Mouse (Mus musculus) CH12.LX (cell line): ENCODE results near the gene Ubxn4. TPM values are rescaled to one million over a fixed set of nuclear protein-coding genes. Genes with fewer than 3 reads are reported as not detected.

Experiments used
- DNase-seq: peaks from one replicate; pipeline ENCODE4 v3.0.0-alpha.2; 2013; ENCODE audit errors: extremely low read depth
- H3K27ac ChIP-seq: 2 replicates; pipeline ENCODE4 v1.5.1; 2012; ENCODE audit warnings: low read depth, mild to moderate bottlenecking, control low read depth, moderate library complexity; ENCODE audit not compliant: insufficient read depth
- H3K27me3 ChIP-seq: replicated peaks from 2 replicates; pipeline ENCODE3; 2012; ENCODE audit warnings: inconsistent platforms
- H3K36me3 ChIP-seq, 2 experiments: replicated peaks in 1 of 2; 2 replicates each; pipeline versions ENCODE3 to v1.6.1; 2012; ENCODE audit warnings: inconsistent platforms in 1 of 2, low read length in 1 of 2, mild to moderate bottlenecking in 1 of 2, mixed read lengths in 1 of 2, moderate library complexity in 1 of 2; ENCODE audit not compliant: control insufficient read depth in 1 of 2, insufficient read depth in 1 of 2
- H3K4me1 ChIP-seq, 2 experiments: 2 replicates each; pipeline ENCODE4 v1.6.1; 2012; ENCODE audit warnings: inconsistent platforms in 1 of 2, moderate library complexity in 1 of 2; ENCODE audit not compliant: insufficient read depth in 2 of 2, control insufficient read depth in 1 of 2
- H3K4me2 ChIP-seq: 2 replicates; pipeline ENCODE4 v1.6.1; 2012; ENCODE audit warnings: low read depth, mild to moderate bottlenecking, control low read depth; ENCODE audit not compliant: poor library complexity, insufficient read depth, severe bottlenecking
- H3K4me3 ChIP-seq, 3 experiments: fragments of 150-350 bp in 1 of 3; sonication (generic) in 1 of 3; replicated peaks in 1 of 3; 2 replicates each; pipeline versions ENCODE3 to v1.5.1; 2011 to 2012; ENCODE audit warnings: low read depth in 2 of 3, low read length in 2 of 3, mild to moderate bottlenecking in 2 of 3, moderate library complexity in 2 of 3, control low read depth in 1 of 3, improper control_type of control experiment in 1 of 3, inconsistent platforms in 1 of 3, mixed read lengths in 1 of 3; ENCODE audit not compliant: poor library complexity in 1 of 3
- H3K79me2 ChIP-seq: replicated peaks from 2 replicates; pipeline ENCODE4 v1.6.1; 2012; ENCODE audit warnings: mild to moderate bottlenecking, moderate library complexity; ENCODE audit not compliant: control insufficient read depth, poor library complexity, insufficient read depth, severe bottlenecking; ENCODE audit errors: extremely low read depth
- H3K9ac ChIP-seq: 2 replicates; pipeline ENCODE4 v1.6.1; 2012; ENCODE audit warnings: low read depth, mild to moderate bottlenecking, control low read depth, moderate library complexity; ENCODE audit not compliant: insufficient read depth
- H3K9me3 ChIP-seq: replicated peaks from 2 replicates; pipeline ENCODE3; 2012; ENCODE audit warnings: low read length, inconsistent platforms, mixed read lengths
- BHLHE40 ChIP-seq: IDR thresholded peaks from 2 replicates; pipeline ENCODE4 v1.6.1; 2011; ENCODE audit warnings: mild to moderate bottlenecking, low read depth, low read length, improper control_type of control experiment
- CHD2 ChIP-seq: IDR thresholded peaks from 2 replicates; pipeline ENCODE4 v1.6.1; 2011; ENCODE audit warnings: low read length, improper control_type of control experiment
- E2F4 ChIP-seq: IDR thresholded peaks from 2 replicates; pipeline ENCODE4 v1.6.1; 2011; ENCODE audit warnings: low read depth, low read length, improper control_type of control experiment; ENCODE audit not compliant: insufficient replicate concordance
- EP300 ChIP-seq: IDR thresholded peaks from 2 replicates; pipeline ENCODE4 v1.6.1; 2011; ENCODE audit warnings: low read length, improper control_type of control experiment
- ETS1 ChIP-seq: conservative IDR thresholded peaks from 2 replicates; pipeline ENCODE4 v1.6.1; 2012; ENCODE audit warnings: low read depth, mild to moderate bottlenecking, inconsistent platforms, low read length, improper control_type of control experiment, moderate library complexity
- IRF4 ChIP-seq: IDR thresholded peaks from 2 replicates; pipeline ENCODE4 v1.6.1; 2014; ENCODE audit warnings: low read depth, mild to moderate bottlenecking, inconsistent platforms, low read length, improper control_type of control experiment
- KAT2A ChIP-seq: IDR thresholded peaks from 2 replicates; pipeline ENCODE4 v1.6.1; 2012; ENCODE audit warnings: low read length, improper control_type of control experiment, inconsistent platforms; ENCODE audit not compliant: insufficient replicate concordance
- MAFK ChIP-seq: IDR thresholded peaks from 2 replicates; pipeline ENCODE4 v1.6.1; 2011; ENCODE audit warnings: low read length, improper control_type of control experiment; ENCODE audit not compliant: insufficient replicate concordance
- MAX ChIP-seq: IDR thresholded peaks from 2 replicates; pipeline ENCODE4 v1.6.1; 2011; ENCODE audit warnings: low read length, improper control_type of control experiment
- MYC ChIP-seq: IDR thresholded peaks from 2 replicates; pipeline ENCODE4 v1.6.1; 2011; ENCODE audit warnings: low read depth, mild to moderate bottlenecking, improper control_type of control experiment, low read length
- PAX5 ChIP-seq: IDR thresholded peaks from 2 replicates; pipeline ENCODE4 v1.6.1; 2012; ENCODE audit warnings: low read length, inconsistent platforms, mixed read lengths
- POLR2AphosphoS2 ChIP-seq: IDR thresholded peaks from 2 replicates; pipeline ENCODE4 v1.6.1; 2011; ENCODE audit warnings: low read depth, low read length, improper control_type of control experiment
- RAD21 ChIP-seq: IDR thresholded peaks from 2 replicates; pipeline ENCODE4 v1.6.1; 2011; ENCODE audit warnings: low read depth, mild to moderate bottlenecking, low read length, improper control_type of control experiment, moderate library complexity
- RCOR1 ChIP-seq: conservative IDR thresholded peaks from 2 replicates; pipeline ENCODE4 v1.6.1; 2012; ENCODE audit warnings: low read depth, mild to moderate bottlenecking, inconsistent platforms, low read length, improper control_type of control experiment
- SIN3A ChIP-seq: IDR thresholded peaks from 2 replicates; pipeline ENCODE4 v1.6.1; 2012; ENCODE audit warnings: low read length, improper control_type of control experiment, inconsistent platforms
- UBTF ChIP-seq: IDR thresholded peaks from 2 replicates; pipeline ENCODE4 v1.6.1; 2012; ENCODE audit warnings: low read depth, mild to moderate bottlenecking, inconsistent platforms, low read length, improper control_type of control experiment, moderate library complexity
- USF1 ChIP-seq: IDR thresholded peaks from 2 replicates; pipeline ENCODE4 v1.6.1; 2014; ENCODE audit warnings: low read depth, mild to moderate bottlenecking, inconsistent platforms, low read length, improper control_type of control experiment
- ZKSCAN1 ChIP-seq: IDR thresholded peaks from 2 replicates; pipeline ENCODE4 v1.6.1; 2012; ENCODE audit warnings: low read depth, inconsistent platforms, low read length, improper control_type of control experiment, borderline replicate concordance
- ZMIZ1 ChIP-seq: IDR thresholded peaks from 2 replicates; pipeline ENCODE4 v1.6.1; 2012; ENCODE audit warnings: low read depth, mild to moderate bottlenecking, inconsistent platforms, low read length, improper control_type of control experiment
- dilution Hi-C: fragments of 300-500 bp; cut with MboI; formaldehyde crosslinking; loops from 2 replicates; pipeline ENCODE4 v1.14.3; 2020; ENCODE audit warnings: low sequenced_read_pairs; ENCODE audit not compliant: extremely low pct_unique_long_range_greater_than_20kb, extremely low pct_ligation_motif_present
- in situ Hi-C: fragments of 300-500 bp; cut with MboI; formaldehyde crosslinking; loops from 3 replicates; pipeline ENCODE4 v1.14.3; 2019; ENCODE audit warnings: low sequenced_read_pairs, low pct_ligation_motif_present, low pct_unique_long_range_greater_than_20kb, mixed read lengths
- polyA plus RNA-seq: library from polyadenylated mRNA; unstranded; fragments of >175 nt; gene quantifications from 2 replicates; pipeline ENCODE4 v1.2.1, GENCODE M21; 2012; ENCODE audit warnings: low read depth; ENCODE audit not compliant: insufficient read length
- total RNA-seq, 2 experiments: library from RNA; depleted of rRNA; stranded (reverse); fragments of 300-350 nt in 1 of 2; fragments of >200 nt in 1 of 2; gene quantifications; 2 replicates each; pipeline ENCODE4 v1.2.3; 2012 to 2014

The Ubxn4 gene
- total and polyA plus RNA-seq, 3 experiments, result 38.7 to 110 (median 41.5) TPM

DNA sequence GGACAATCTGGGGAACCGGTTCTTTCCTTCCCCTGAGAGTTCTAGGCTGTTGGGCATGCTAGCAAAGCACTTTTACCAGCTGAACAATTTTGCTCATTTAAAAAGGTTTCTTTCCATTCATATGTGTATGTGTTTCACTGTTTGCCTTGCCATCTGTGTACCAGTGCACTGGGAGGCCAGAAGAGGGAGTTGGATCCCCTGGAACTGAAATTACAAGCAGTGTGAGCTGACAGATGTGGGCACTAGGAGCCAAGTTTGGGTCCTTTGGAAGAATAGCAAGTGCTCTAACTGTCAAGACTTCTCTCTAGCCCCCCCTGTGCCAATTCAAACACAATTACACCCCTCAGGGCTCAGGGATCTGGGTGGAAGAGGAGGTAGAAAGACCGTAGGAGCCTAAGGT, 81.0 kb downstream of the Ubxn4 start:
- Histone ChIP-seq H3K9ac (no peak overlapping the region), H3K4me2 (no peak overlapping the region), H3K4me1 (peaks cover 0 to 20% of the 10 kb centered on the region in 2 experiments; a peak in 3 of 4 replicates), H3K4me3 (no peak overlapping the region), H3K79me2 (no peaks in the 10 kb centered on the region), H3K27me3 (no peaks in the 10 kb centered on the region), H3K9me3 (no peaks in the 10 kb centered on the region), H3K36me3 (peaks cover 14 to 48% of the 10 kb centered on the region in 2 experiments), H3K27ac (no peak overlapping the region)
- no peak for DNase-seq
- in situ Hi-C loops (no loop called here), dilution Hi-C loops (no loop called here)
- TF ChIP-seq BHLHE40, result no peak
- peak; percentile 15 for TF ChIP-seq RAD21
- TF ChIP-seq SIN3A, result no peak

- no peak for DNase-seq
- no peak overlapping the region for H3K9ac ChIP-seq
- peaks cover 0 to 20% of the 10 kb centered on the region in 2 experiments; a peak in 2 of 4 replicates for H3K4me1 ChIP-seq
- H3K27ac ChIP-seq, result no peak overlapping the region
- in situ Hi-C loops (no loop called here), dilution Hi-C loops (no loop called here)
- no peak overlapping the region for H3K4me3 ChIP-seq
- H3K36me3 ChIP-seq, result peaks cover 29 to 71% of the 10 kb centered on the region in 2 experiments
- TF ChIP-seq CHD2 (no peak), MYC (no peak), BHLHE40 (no peak), KAT2A (no peak), E2F4 (no peak), MAX (no peak), POLR2AphosphoS2 (no peak), IRF4 (no peak), RAD21 (no peak), PAX5 (no peak), EP300 (no peak), ETS1 (no peak), MAFK (no peak), ZMIZ1 (no peak), ZKSCAN1 (no peak), UBTF (no peak), USF1 (no peak), SIN3A (no peak), RCOR1 (no peak)
- H3K9me3 ChIP-seq, result no peaks in the 10 kb centered on the region
- H3K79me2 ChIP-seq, result no peaks in the 10 kb centered on the region
- H3K27me3 ChIP-seq, result no peaks in the 10 kb centered on the region
- no peak overlapping the region for H3K4me2 ChIP-seq
Observed at GRCm38 (mm10) chr1:128327165-128327564, 83.4 kb downstream of the Ubxn4 start.
